9 mouse cellular contexts compared by ENCODE assay signal in the genomic region with DNA sequence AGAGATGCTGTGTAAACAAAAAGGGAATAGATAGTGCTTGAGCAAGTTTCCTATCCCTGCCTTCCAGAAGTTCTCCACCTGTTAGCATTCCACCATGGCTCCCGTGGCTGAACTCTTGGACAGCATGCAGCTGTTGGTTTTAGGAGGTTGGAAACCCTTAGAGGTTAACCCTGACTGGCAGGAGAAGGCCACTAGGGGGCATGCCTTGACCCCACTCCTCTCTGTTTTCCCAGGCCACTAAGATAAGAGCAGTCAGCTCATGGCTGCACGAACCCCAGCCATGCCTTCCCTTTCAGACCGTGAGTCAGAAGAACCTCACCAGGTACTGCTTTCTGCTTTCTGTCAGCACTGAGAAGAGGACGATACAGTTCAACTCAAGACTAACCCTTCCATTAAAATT. TPM values are rescaled to one million over a fixed set of nuclear protein-coding genes. Genes with fewer than 3 reads are reported as not detected.
DNase-seq lines count a peak whose midpoint lies in the region; ATAC-seq lines count a peak whose summit lies in the region.
"Had no signal": no experiment of that assay in that cellular context is flagged by ENCODE, and none has a peak within 500 bp of the region (broad histone marks: within the 10 kb centered on the region; RNA-seq: fewer than 3 reads in every experiment).

No protein-coding gene starts in this region.

- ATAC-seq in kidney, embryonic 14.5 days (ENCODE audit: low FRiP score, low TSS enrichment) = peak; percentile 42
- no peak for ATAC-seq in intestine, embryonic 15.5 days

- H3K9me3 ChIP-seq in kidney, embryonic 14.5 days (ENCODE audit: control insufficient read depth, low read length) = no peaks in the 10 kb centered on the region
- no peaks in the 10 kb centered on the region for H3K9me3 ChIP-seq in intestine, embryonic 15.5 days

- H3K27ac ChIP-seq in kidney, embryonic 14.5 days (ENCODE audit: low read depth, low read length) = no peak overlapping the region
- H3K27ac ChIP-seq in intestine, embryonic 15.5 days = 0 out of 2 replicates have a peak overlapping the region, but pooled peaks have one; percentile 22

- H3K4me2 ChIP-seq in kidney, embryonic 14.5 days (replicated peaks; ENCODE audit: low read depth, low read length) = no peak overlapping the region
- H3K4me2 ChIP-seq in intestine, embryonic 15.5 days (replicated peaks) = no peak overlapping the region

- DNase-seq in kidney, postnatal 25 days = no peak
- peak; percentile 43 for DNase-seq in WW6 (ENCODE audit: low read depth, low spot score)
- peak; percentile 30 for DNase-seq in naive thymus-derived CD4-positive, alpha-beta T cell, adult 2 months (ENCODE audit: low read depth)
- no peak for DNase-seq in urinary bladder, postnatal 4 days (ENCODE audit: low spot score in 2 of 2)
- DNase-seq in layer of hippocampus, postnatal 36 days = no peak
- DNase-seq in right cerebral cortex, postnatal 4 days = no peak

- no peaks in the 10 kb centered on the region for H3K4me1 ChIP-seq in kidney, embryonic 14.5 days (ENCODE audit: control insufficient read depth, insufficient read depth, low read length)
- H3K4me1 ChIP-seq in intestine, embryonic 15.5 days (replicated peaks) = no peaks in the 10 kb centered on the region

- H3K27me3 ChIP-seq in kidney, embryonic 14.5 days (ENCODE audit: control insufficient read depth, insufficient read depth, low read length) = no peaks in the 10 kb centered on the region
- no peaks in the 10 kb centered on the region for H3K27me3 ChIP-seq in intestine, embryonic 15.5 days (replicated peaks)

- no peak overlapping the region for H3K9ac ChIP-seq in kidney, embryonic 14.5 days (ENCODE audit: low read depth, low read length)
- H3K9ac ChIP-seq in intestine, embryonic 15.5 days = no peak overlapping the region

- 62% methylated on average over 4 of the region's 4 CpGs for WGBS in kidney, embryonic 14.5 days
- WGBS in intestine, embryonic 15.5 days = 67% methylated on average over 4 of the region's 4 CpGs

- no peak overlapping the region for H3K4me3 ChIP-seq in kidney, embryonic 14.5 days (ENCODE audit: low read length)
- no peak overlapping the region for H3K4me3 ChIP-seq in intestine, embryonic 15.5 days (replicated peaks)

- H3K36me3 ChIP-seq in kidney, embryonic 14.5 days (ENCODE audit: control insufficient read depth, insufficient read depth, low read length) = peaks cover 29% of the 10 kb centered on the region
- H3K36me3 ChIP-seq in intestine, embryonic 15.5 days = peaks cover 19% of the 10 kb centered on the region

RNA-seq across cellular contexts. Expression of a gene that starts 30.8 kb away (rescaled TPM):
- 23.3 and 39.3 TPM in 2 replicates for polyA plus RNA-seq in kidney, embryonic 14.5 days (2014; fragmentation: Nextera tagmentation; extraction: Ambion mirVana)
- 30.0 and 33.1 TPM in 2 replicates for polyA plus RNA-seq in intestine, embryonic 15.5 days (2015; fragmentation: Nextera tagmentation; extraction: Ambion mirVana)
- 10 to 100 TPM; 26.0 to 27.1 TPM for total RNA-seq in layer of hippocampus, postnatal 36 days (2021)

RNA-seq across cellular contexts. Expression of a gene that starts 55.0 kb away (rescaled TPM):
- polyA plus RNA-seq in kidney, embryonic 14.5 days (2014; fragmentation: Nextera tagmentation; extraction: Ambion mirVana) = 0.30 and 0.73 TPM in 2 replicates
- 26.2 and 27.3 TPM in 2 replicates for polyA plus RNA-seq in intestine, embryonic 15.5 days (2015; fragmentation: Nextera tagmentation; extraction: Ambion mirVana)
- total RNA-seq in layer of hippocampus, postnatal 36 days (2021) = 100 to 1,000 TPM; 125 to 130 TPM
- total RNA-seq: neutrophil, adult 5-6 weeks had no signal

Comparison
In these comparisons a context has a peak if more than half of its experiments do, and no peak if none do; other contexts are left out.
1. DNase-seq: peak in WW6 (single experiment) and naive thymus-derived CD4-positive, alpha-beta T cell, adult 2 months (single experiment); none in kidney, postnatal 25 days (0 of 2), urinary bladder, postnatal 4 days (0 of 2), layer of hippocampus, postnatal 36 days (0 of 2) and right cerebral cortex, postnatal 4 days (single experiment).
2. RNA of a gene that starts 55.0 kb away (polyA plus RNA-seq): 26.2 to 27.3 TPM in intestine, embryonic 15.5 days; 0.30 to 0.73 TPM in kidney, embryonic 14.5 days; every median in the first group is over 10 times any median in the second.